Mouse (Mus musculus): ENCODE measurements around the gene A630095N17Rik. TPM values are rescaled to one million over a fixed set of nuclear protein-coding genes. Genes with fewer than 3 reads are reported as not detected.
A peak's percentile ranks its signal among the peaks of the same experiment; 100 is the strongest.

The A630095N17Rik gene
- polyA plus RNA-seq, 1 experiment from 2014 or later: not detected

DNA sequence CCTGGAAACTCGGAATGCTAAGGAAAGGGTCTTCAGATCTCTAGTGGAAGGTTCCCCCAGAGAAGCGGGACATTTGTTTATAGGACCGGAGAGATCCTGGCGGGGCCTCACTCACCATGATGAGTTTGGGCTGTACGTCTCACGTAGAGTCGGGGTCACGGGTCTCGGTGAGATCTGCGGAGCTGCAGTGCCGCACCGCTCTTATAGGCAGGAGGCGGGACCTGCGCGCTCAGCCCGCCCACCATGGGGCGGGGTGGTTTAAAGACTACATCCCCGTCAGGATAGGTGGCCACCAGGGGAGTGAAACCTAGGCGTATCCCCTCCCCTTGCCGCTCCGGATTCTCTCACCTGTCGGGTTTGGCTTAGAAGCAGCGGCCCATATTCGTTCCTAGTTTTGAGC, 12.8 kb downstream of the A630095N17Rik start:
- H3K9me3 ChIP-seq: no peaks in the 10 kb centered on the region
- peak overlapping the region; percentile 77 for H3K4me2 ChIP-seq (replicated peaks)
- peak; percentile 87 for ATAC-seq (replicated peaks)
- peaks cover 48% of the 10 kb centered on the region for H3K27me3 ChIP-seq
- peak overlapping the region; percentile 45 for H3K9ac ChIP-seq (replicated peaks)
- peaks cover 14% of the 10 kb centered on the region for H3K36me3 ChIP-seq
- WGBS: under 1% methylated on average over 24 of the region's 24 CpGs
- H3K4me3 ChIP-seq: peak overlapping the region; percentile 51
- H3K4me1 ChIP-seq: peaks cover 20% of the 10 kb centered on the region
- H3K27ac ChIP-seq (replicated peaks): no peak overlapping the region

- Histone ChIP-seq H3K27ac (replicated peaks) (peak overlapping the region; percentile 62), H3K36me3 (peaks cover 20% of the 10 kb centered on the region), H3K4me2 (replicated peaks) (peak overlapping the region; percentile 77), H3K27me3 (peaks cover 48% of the 10 kb centered on the region), H3K4me1 (peaks cover 20% of the 10 kb centered on the region), H3K4me3 (peak overlapping the region; percentile 51), H3K9me3 (no peaks in the 10 kb centered on the region), H3K9ac (replicated peaks) (peak overlapping the region; percentile 45)
- 2% methylated on average over 38 of the region's 38 CpGs for WGBS
- ATAC-seq (replicated peaks): peak; percentile 47
These were observed 13.5 kb downstream of the A630095N17Rik start for GRCm38 (mm10) chr1:75218227-75219001.

GRCm38 (mm10) chr1:75217893-75218226, 14.0 kb downstream of the A630095N17Rik start:
- Histone ChIP-seq H3K4me1 (peaks cover 21% of the 10 kb centered on the region), H3K27me3 (peaks cover 48% of the 10 kb centered on the region), H3K27ac (replicated peaks) (peak overlapping the region; percentile 62), H3K4me2 (replicated peaks) (peak overlapping the region; percentile 77), H3K36me3 (peaks cover 25% of the 10 kb centered on the region), H3K9ac (replicated peaks) (no peak overlapping the region), H3K4me3 (peak overlapping the region; percentile 51), H3K9me3 (no peaks in the 10 kb centered on the region)
- no peak for ATAC-seq (replicated peaks)
- WGBS: 3% methylated on average over 6 of the region's 6 CpGs

DNA sequence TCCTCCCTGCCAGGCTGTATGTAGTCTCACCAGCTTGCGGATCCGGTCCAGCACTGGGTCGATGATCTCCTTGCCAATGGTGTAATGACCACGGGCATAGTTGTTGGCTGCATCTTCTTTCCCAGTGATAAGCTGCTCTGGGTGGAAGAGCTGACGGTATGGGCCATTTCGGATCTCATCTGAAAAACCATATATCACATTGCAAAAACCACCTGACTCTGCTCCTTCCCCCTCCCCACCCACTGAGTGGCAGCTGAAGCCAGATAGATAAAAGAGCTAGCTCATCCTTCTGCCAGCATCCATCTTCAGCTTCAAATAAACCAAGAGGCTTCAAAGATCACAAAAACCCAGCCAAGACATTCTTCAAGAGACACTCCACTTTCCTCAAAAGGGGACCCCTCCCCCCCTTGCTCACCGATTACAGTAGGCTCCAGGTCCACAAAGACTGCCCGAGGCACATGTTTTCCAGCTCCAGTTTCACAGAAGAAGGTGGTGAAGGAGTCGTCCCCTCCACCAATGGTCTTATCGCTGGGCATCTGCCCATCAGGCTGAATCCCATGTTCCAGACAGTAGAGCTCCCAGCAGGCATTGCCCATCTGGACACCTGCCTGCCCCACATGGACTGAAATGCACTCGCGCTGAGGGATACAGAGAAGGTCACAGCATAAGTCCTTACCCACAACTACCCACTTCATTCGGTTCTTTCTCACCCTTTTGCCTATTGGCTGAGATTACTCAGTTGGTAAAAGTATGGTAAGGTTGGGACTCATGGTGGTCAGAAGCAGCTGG, 14.9 kb downstream of the A630095N17Rik start:
- no peak overlapping the region for H3K9ac ChIP-seq (replicated peaks)
- no peak for ATAC-seq (replicated peaks)
- WGBS: 81% methylated on average over 13 of the region's 13 CpGs
- peaks cover 29% of the 10 kb centered on the region for H3K4me1 ChIP-seq
- H3K36me3 ChIP-seq: peaks cover 31% of the 10 kb centered on the region
- peak overlapping the region; percentile 62; the same call in 1 of the 2 replicates for H3K27ac ChIP-seq (replicated peaks)
- H3K9me3 ChIP-seq: no peaks in the 10 kb centered on the region
- H3K27me3 ChIP-seq: peaks cover 48% of the 10 kb centered on the region
- H3K4me3 ChIP-seq: no peak overlapping the region
- H3K4me2 ChIP-seq (replicated peaks): no peak overlapping the region

- ATAC-seq (replicated peaks): no peak
- H3K9ac ChIP-seq (replicated peaks): no peak overlapping the region
- no peaks in the 10 kb centered on the region for H3K9me3 ChIP-seq
- WGBS: 91% methylated on average over 9 of the region's 9 CpGs
- H3K4me2 ChIP-seq (replicated peaks): no peak overlapping the region
- H3K27ac ChIP-seq (replicated peaks): no peak overlapping the region
- no peak overlapping the region for H3K4me3 ChIP-seq
- H3K36me3 ChIP-seq: peaks cover 31% of the 10 kb centered on the region
- peaks cover 36% of the 10 kb centered on the region for H3K27me3 ChIP-seq
- H3K4me1 ChIP-seq: peaks cover 39% of the 10 kb centered on the region
These were observed 16.1 kb downstream of the A630095N17Rik start for GRCm38 (mm10) chr1:75215785-75216184.

DNA sequence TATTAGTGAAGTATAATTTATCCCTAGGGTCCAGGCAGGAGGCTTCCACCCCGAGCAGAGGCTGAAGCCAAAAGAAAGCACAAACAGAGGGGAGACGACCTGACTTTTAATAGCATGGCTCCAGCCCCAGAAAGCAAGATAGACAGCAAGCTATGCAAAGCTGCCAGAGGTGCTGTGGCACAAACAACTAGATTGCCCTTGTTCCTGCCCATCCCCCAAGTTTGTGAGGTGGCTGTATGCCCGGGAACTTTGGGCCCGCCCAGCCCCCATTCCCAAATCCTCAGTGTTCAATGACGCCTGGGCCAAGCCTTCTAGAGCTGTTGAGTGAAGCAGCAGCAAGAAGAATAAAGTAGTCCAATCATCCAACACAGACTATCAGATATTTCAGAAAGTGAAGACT, 17.0 kb downstream of the A630095N17Rik start:
- no peak for ATAC-seq (replicated peaks)
- no peak overlapping the region for H3K27ac ChIP-seq (replicated peaks)
- no peak overlapping the region for H3K9ac ChIP-seq (replicated peaks)
- H3K36me3 ChIP-seq: peaks cover 31% of the 10 kb centered on the region
- H3K4me3 ChIP-seq: no peak overlapping the region
- 70% methylated on average over 5 of the region's 5 CpGs for WGBS
- no peaks in the 10 kb centered on the region for H3K9me3 ChIP-seq
- H3K4me1 ChIP-seq: peaks cover 44% of the 10 kb centered on the region
- H3K4me2 ChIP-seq (replicated peaks): no peak overlapping the region
- peaks cover 27% of the 10 kb centered on the region for H3K27me3 ChIP-seq

GRCm38 (mm10) chr1:75214442-75214841, 17.5 kb downstream of the A630095N17Rik start:
- Histone ChIP-seq H3K9me3 (no peaks in the 10 kb centered on the region), H3K4me1 (peaks cover 44% of the 10 kb centered on the region), H3K4me2 (replicated peaks) (no peak overlapping the region), H3K9ac (replicated peaks) (no peak overlapping the region), H3K27ac (replicated peaks) (no peak overlapping the region), H3K36me3 (peaks cover 31% of the 10 kb centered on the region), H3K4me3 (no peak overlapping the region), H3K27me3 (peaks cover 23% of the 10 kb centered on the region; the same call in 1 of the 2 replicates)
- WGBS: 84% methylated on average over 2 of the region's 2 CpGs
- ATAC-seq (replicated peaks): no peak

- Histone ChIP-seq H3K36me3 (peaks cover 31% of the 10 kb centered on the region), H3K27me3 (peaks cover 14% of the 10 kb centered on the region; the same call in 1 of the 2 replicates), H3K9ac (replicated peaks) (no peak overlapping the region), H3K9me3 (no peaks in the 10 kb centered on the region), H3K4me1 (peaks cover 43% of the 10 kb centered on the region), H3K4me2 (replicated peaks) (no peak overlapping the region), H3K4me3 (no peak overlapping the region), H3K27ac (replicated peaks) (no peak overlapping the region)
- no peak for ATAC-seq (replicated peaks)
- WGBS: 94% methylated on average over 7 of the region's 7 CpGs
These were observed 18.8 kb downstream of the A630095N17Rik start for GRCm38 (mm10) chr1:75213096-75213495.

DNA sequence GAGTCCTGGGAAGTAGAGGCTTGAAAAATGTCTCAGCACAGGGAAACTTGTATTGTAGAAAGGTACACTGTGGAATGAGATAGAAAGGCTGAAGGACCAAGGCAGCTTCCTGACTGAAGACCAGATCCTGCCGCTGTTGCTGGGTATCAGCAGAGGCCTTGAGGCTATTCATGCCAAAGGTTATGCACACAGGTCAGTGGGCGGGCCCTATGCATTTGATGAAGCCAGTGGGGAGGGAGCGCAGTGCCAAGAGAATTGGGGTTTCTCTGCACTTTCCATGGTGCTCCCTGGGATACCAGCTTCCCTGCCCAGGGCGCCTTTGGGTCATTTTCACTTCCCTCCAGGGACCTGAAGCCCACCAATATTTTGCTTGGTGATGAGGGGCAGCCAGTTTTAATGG, 19.4 kb downstream of the A630095N17Rik start:
- peaks cover 31% of the 10 kb centered on the region for H3K36me3 ChIP-seq
- no peak overlapping the region for H3K4me2 ChIP-seq (replicated peaks)
- H3K9me3 ChIP-seq: no peaks in the 10 kb centered on the region
- 93% methylated on average over 4 of the region's 4 CpGs for WGBS
- no peak overlapping the region for H3K9ac ChIP-seq (replicated peaks)
- no peak overlapping the region for H3K27ac ChIP-seq (replicated peaks)
- H3K27me3 ChIP-seq: 0 out of 2 replicates have a peak, but pooled peaks cover 10% of the 10 kb centered on the region
- ATAC-seq (replicated peaks): no peak
- peaks cover 38% of the 10 kb centered on the region for H3K4me1 ChIP-seq
- H3K4me3 ChIP-seq: no peak overlapping the region

DNA sequence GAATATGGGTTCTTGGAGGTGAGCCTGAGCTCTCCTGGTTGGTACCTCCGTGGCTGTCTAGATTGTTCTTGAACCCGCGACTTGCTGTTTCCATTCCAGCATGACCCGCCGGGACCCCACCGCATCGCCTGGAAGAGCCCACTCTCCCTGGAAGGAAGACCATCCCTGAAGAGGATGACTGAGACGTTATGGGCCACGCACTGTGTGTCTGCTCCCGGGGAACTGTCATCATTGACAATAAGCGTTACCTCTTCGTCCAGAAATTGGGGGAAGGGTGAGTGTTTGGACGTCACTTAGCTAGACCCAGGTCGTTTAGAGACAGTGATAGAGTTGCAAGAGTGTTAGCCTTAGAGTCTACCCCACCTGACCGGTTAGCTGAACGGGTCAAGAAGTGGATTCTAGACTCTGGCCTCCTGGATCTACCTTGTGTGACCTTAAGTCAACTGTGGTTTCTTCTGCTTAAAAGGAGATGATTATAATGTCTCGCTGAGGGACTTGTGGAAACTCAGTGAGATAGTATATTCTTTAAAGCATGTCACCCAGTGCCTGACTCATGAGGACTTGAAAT, 20.7 kb downstream of the A630095N17Rik start:
- Histone ChIP-seq H3K36me3 (peaks cover 31% of the 10 kb centered on the region), H3K27ac (replicated peaks) (no peak overlapping the region), H3K4me3 (peak overlapping the region; percentile 86), H3K4me2 (replicated peaks) (peak overlapping the region; percentile 89), H3K27me3 (0 out of 2 replicates have a peak, but pooled peaks cover under 1% of the 10 kb centered on the region), H3K9me3 (no peaks in the 10 kb centered on the region), H3K9ac (replicated peaks) (peak overlapping the region; percentile 89), H3K4me1 (peaks cover 38% of the 10 kb centered on the region)
- 14% methylated on average over 17 of the region's 17 CpGs for WGBS
- peak; percentile 19 for ATAC-seq (replicated peaks)

- Histone ChIP-seq H3K4me1 (peaks cover 38% of the 10 kb centered on the region), H3K27ac (replicated peaks) (no peak within 1 kb of the TSS), H3K4me2 (replicated peaks) (peak within 1 kb of the TSS; percentile 89), H3K36me3 (peaks cover 29% of the 10 kb centered on the region), H3K9me3 (no peaks in the 10 kb centered on the region), H3K9ac (replicated peaks) (peak within 1 kb of the TSS; percentile 89), H3K27me3 (no peaks in the 10 kb centered on the region), H3K4me3 (peak within 1 kb of the TSS; percentile 86)
- peak; percentile 96 for ATAC-seq (replicated peaks)
- WGBS: 5% methylated on average over 42 of the region's 42 CpGs
These were observed 21.5 kb downstream of the A630095N17Rik start, which contains the start of the genes Glb1l and Stk16 for GRCm38 (mm10) chr1:75210136-75211087. Glb1l (minus strand) TSS chr1:75210813. Stk16 (plus strand) TSS chr1:75210838.
